Mouse (Mus musculus) liver, embryonic 11.5 days (tissue): ENCODE results near the gene Irs3. TPM values are rescaled to one million over a fixed set of nuclear protein-coding genes. Genes with fewer than 3 reads are reported as not detected.

Experiments
- ATAC-seq: fragments of 200-750 bp; cut with Nextera tagmentation; replicated peaks from 2 replicates; pipeline ENCODE4 v1.8.0; 2017; ENCODE audit warnings: moderate number of reproducible peaks, mild to moderate bottlenecking, moderate TSS enrichment, moderate library complexity; ENCODE audit not compliant: low FRiP score
- DNase-seq: peaks from one replicate; pipeline ENCODE4 v3.0.0-alpha.2; 2017; ENCODE audit warnings: low spot score
- H3K27ac ChIP-seq: fragments of 300-500 bp; sonication (generic); 2 replicates; pipeline ENCODE4 v1.5.1; 2014; ENCODE audit warnings: mild to moderate bottlenecking, low read depth, low read length, control low read depth
- H3K27me3 ChIP-seq: fragments of 300-500 bp; sonication (generic); replicated peaks from 2 replicates; pipeline ENCODE4 v1.6.1; 2014; ENCODE audit warnings: low read length, mixed read lengths; ENCODE audit not compliant: control insufficient read depth, insufficient read depth
- H3K36me3 ChIP-seq: fragments of 300-500 bp; sonication (generic); 2 replicates; pipeline ENCODE4 v1.6.1; 2014; ENCODE audit warnings: mild to moderate bottlenecking, low read length, moderate library complexity, mixed read lengths; ENCODE audit not compliant: control insufficient read depth, insufficient read depth
- H3K4me1 ChIP-seq: fragments of 300-500 bp; sonication (generic); replicated peaks from 2 replicates; pipeline ENCODE4 v1.6.1; 2014; ENCODE audit warnings: low read length, mixed read lengths; ENCODE audit not compliant: control insufficient read depth, insufficient read depth
- H3K4me2 ChIP-seq: fragments of 300-500 bp; sonication (generic); 2 replicates; pipeline ENCODE4 v1.6.1; 2014; ENCODE audit warnings: mild to moderate bottlenecking, control low read depth, moderate library complexity
- H3K4me3 ChIP-seq: fragments of 300-500 bp; sonication (generic); 2 replicates; pipeline ENCODE4 v1.5.1; 2014; ENCODE audit warnings: low read depth, low read length, control low read depth
- H3K9ac ChIP-seq: fragments of 300-500 bp; sonication (generic); 2 replicates; pipeline ENCODE4 v1.6.1; 2014; ENCODE audit warnings: low read depth, low read length, control low read depth
- H3K9me3 ChIP-seq: fragments of 300-500 bp; sonication (generic); 2 replicates; pipeline ENCODE4 v1.6.1; 2016; ENCODE audit warnings: low read length, inconsistent platforms, mixed read lengths; ENCODE audit not compliant: control insufficient read depth
- WGBS: fragments of 180-500 bp; shearing (Covaris S2); extraction: QIAGEN DNeasy Blood & Tissue Kit; methylation state at CpG from one replicate; pipeline ENCODE4 v1.1.7; 2014; 5-methylcytosine and 5-hydroxymethylcytosine counted together
- polyA plus RNA-seq: library from polyadenylated mRNA; unstranded; fragments of >200 nt; fragmentation: Nextera tagmentation; extraction: Ambion mirVana; gene quantifications from 2 replicates; pipeline ENCODE4 v1.2.1, GENCODE M21; 2014

Gene Irs3
- polyA plus RNA-seq, 1 experiment from 2014 or later = 0.49 TPM

DNA sequence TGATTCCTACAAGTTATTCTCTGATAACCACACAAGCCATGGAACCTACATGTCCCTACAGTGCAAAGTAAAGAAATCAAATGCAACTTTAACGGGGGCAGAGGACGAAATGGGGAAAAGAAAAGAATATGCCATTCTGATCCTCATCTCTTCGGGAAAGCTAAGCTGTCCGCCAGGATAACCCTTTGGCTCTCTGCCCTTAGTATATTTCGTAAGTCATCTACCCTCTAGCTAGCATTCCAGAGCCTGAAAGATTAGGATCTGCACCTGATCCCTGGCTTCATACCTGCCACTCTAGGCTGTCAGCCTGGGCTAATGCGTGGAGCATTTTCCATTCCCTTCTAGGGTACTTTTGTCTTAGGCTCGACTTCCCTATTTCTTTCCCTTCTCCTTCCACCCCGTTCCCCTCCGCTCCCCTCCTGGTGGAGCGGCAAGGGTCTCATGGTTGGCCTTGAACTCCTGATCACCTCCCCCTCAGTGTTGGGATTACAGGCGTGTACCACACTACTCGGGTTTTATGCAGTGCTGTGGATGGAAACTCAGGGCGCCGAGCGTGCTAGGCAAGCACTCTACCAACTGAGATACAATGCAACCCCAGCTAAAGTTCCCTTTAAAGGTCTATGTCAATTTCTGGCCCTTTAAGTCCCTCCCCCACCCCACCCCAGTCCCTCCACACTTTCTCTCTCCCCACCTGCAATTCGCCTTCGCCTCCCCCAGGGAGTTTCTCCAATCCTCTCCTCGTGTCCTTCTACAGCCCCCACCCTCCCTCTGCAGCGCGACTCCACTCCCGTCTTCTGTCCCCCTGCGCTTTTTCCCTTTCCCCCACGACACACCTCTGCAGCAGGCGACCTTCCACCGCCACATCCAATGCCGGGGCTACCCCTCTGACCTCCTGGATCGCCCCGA lies 38.1 kb upstream of the Irs3 start:
- Histone ChIP-seq H3K27me3 (no peaks in the 10 kb centered on the region), H3K27ac (peak overlapping the region; percentile 70), H3K9ac (peak overlapping the region; percentile 78), H3K4me3 (peak overlapping the region; percentile 73), H3K4me2 (peak overlapping the region; percentile 96), H3K4me1 (peaks cover 39% of the 10 kb centered on the region), H3K36me3 (peaks cover 11% of the 10 kb centered on the region), H3K9me3 (no peaks in the 10 kb centered on the region)
- no peak for ATAC-seq
- 10% methylated on average over 28 of the region's 28 CpGs for WGBS
- DNase-seq = peak; percentile 51

DNA sequence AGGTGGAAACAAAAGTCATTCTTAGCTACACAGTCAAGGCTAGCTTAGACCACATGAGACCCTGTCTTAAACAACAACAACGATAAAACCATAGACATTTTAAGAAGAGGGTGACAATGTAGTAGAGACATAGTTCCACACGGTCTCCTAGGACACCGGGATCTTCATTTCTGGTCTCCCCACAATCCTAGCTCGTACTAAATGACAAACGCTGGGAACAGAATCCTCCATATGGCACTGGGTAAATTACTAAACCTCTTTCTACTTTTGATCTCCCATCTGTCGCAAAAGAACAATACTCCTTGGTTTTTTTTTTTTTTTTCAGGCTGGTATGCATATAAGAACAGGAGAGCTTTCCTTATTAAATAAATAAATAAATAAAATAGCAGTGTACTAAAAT lies 37.0 kb upstream of the Irs3 start:
- 91% methylated on average over 6 of the region's 6 CpGs for WGBS
- Histone ChIP-seq H3K9ac (no peak overlapping the region; the same call in 1 of the 2 replicates), H3K36me3 (peaks cover 12% of the 10 kb centered on the region), H3K4me3 (peak overlapping the region; percentile 73), H3K27me3 (no peaks in the 10 kb centered on the region), H3K27ac (no peak overlapping the region), H3K9me3 (no peaks in the 10 kb centered on the region), H3K4me1 (peaks cover 39% of the 10 kb centered on the region), H3K4me2 (peak overlapping the region; percentile 96)
- DNase-seq (no peak), ATAC-seq (no peak)

DNA sequence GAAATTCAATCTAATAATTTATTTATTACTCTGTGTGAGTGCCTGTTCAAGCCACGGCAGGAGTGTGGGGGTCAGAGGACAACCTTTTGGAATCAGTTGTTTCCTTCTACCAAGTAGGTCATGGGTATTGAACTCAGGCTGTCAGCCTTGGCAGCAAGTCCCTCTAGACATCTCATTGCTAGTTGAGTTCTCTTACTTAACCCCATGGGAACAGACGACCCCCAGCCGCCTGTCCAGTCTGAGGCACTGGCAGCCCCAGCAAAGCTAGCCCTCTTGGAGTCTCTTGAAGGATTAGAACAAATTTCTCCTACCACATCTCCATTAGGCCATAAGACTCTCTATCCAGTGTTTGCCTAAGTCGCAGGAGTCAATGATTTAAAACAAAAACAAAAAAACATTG lies 34.2 kb upstream of the Irs3 start:
- Histone ChIP-seq H3K27ac (no peak overlapping the region), H3K27me3 (no peaks in the 10 kb centered on the region), H3K9me3 (no peaks in the 10 kb centered on the region), H3K4me3 (no peak overlapping the region), H3K36me3 (peaks cover 18% of the 10 kb centered on the region), H3K9ac (no peak overlapping the region), H3K4me2 (no peak overlapping the region), H3K4me1 (peaks cover 21% of the 10 kb centered on the region)
- no peak for ATAC-seq
- 88% methylated on average over 4 of the region's 4 CpGs for WGBS
- no peak for DNase-seq

DNA sequence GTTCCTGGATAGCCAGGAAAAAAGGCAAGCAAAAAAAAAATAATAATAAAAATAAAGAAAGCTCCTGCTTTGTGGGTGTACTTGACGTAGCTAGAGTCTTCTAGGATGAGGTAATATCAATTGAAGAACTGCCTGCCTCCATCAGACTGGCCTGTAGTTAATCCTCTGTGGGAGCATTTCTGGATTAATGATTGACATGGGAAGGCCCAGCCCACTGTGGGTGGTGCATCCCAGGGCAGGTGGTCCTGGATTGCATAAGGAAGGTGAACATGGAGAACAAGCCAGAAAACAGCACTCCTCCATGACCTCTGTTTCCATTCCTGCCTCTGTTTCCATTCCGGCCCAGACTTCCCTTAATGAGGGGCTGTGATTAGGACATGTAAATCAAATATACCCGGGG lies 33.2 kb upstream of the Irs3 start:
- Histone ChIP-seq H3K4me1 (peaks cover 27% of the 10 kb centered on the region), H3K4me2 (no peak overlapping the region), H3K36me3 (peaks cover 18% of the 10 kb centered on the region), H3K27ac (no peak overlapping the region), H3K27me3 (no peaks in the 10 kb centered on the region), H3K9ac (no peak overlapping the region), H3K4me3 (no peak overlapping the region), H3K9me3 (no peaks in the 10 kb centered on the region)
- DNase-seq (no peak), ATAC-seq (no peak)
- WGBS = 84% methylated on average over 3 of the region's 3 CpGs

DNA sequence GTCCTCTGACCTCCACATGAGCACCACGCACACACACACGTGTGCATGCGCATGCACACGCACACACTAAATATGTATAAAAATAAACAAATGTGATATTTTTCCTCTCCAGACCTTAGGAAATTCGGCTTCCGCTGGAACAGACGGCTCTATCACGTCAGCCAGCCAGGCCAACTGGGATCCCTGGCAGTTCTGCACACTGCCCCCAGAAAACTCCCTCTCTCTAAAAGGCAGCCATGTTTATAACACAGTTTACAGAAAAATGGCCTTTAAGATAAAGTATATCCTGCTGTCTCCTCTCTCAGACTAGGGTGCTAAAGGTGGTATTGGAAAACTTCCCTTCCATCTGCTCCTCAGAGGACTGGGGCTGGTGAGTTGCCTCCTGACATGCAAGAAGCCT lies 32.3 kb upstream of the Irs3 start:
- H3K27me3 ChIP-seq = no peaks in the 10 kb centered on the region
- no peak overlapping the region for H3K27ac ChIP-seq
- no peak overlapping the region for H3K4me3 ChIP-seq
- 93% methylated on average over 8 of the region's 8 CpGs for WGBS
- ATAC-seq (no peak), DNase-seq (no peak)
- H3K4me2 ChIP-seq = no peak overlapping the region
- H3K9ac ChIP-seq = no peak overlapping the region
- peaks cover 18% of the 10 kb centered on the region for H3K36me3 ChIP-seq
- H3K9me3 ChIP-seq = no peaks in the 10 kb centered on the region
- H3K4me1 ChIP-seq = peaks cover 27% of the 10 kb centered on the region

DNA sequence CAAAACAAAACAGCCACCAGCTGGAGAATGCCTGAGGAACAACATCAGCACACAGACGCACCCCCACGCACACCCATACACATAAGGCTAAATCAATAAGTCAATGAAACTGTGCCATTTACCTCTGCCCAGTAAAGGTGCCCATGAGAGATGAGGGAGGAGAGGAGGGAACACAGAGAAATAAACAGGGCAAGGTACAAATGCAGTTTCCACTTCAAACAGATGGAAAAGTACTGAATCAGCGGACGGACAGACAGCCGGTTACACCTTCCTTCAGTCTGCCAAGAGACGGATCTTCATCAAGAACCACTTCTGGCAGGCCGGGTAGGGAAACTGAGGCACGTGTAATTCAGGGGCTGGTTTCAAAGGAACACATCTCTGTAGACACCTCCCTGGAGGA lies 29.3 kb upstream of the Irs3 start:
- H3K4me1 ChIP-seq = peaks cover 30% of the 10 kb centered on the region
- no peak for DNase-seq
- 89% methylated on average over 8 of the region's 8 CpGs for WGBS
- no peak overlapping the region for H3K4me3 ChIP-seq
- no peak overlapping the region for H3K9ac ChIP-seq
- no peak overlapping the region for H3K4me2 ChIP-seq
- no peak for ATAC-seq
- peaks cover 15% of the 10 kb centered on the region for H3K36me3 ChIP-seq
- no peak overlapping the region for H3K27ac ChIP-seq
- no peaks in the 10 kb centered on the region for H3K27me3 ChIP-seq
- H3K9me3 ChIP-seq = no peaks in the 10 kb centered on the region

DNA sequence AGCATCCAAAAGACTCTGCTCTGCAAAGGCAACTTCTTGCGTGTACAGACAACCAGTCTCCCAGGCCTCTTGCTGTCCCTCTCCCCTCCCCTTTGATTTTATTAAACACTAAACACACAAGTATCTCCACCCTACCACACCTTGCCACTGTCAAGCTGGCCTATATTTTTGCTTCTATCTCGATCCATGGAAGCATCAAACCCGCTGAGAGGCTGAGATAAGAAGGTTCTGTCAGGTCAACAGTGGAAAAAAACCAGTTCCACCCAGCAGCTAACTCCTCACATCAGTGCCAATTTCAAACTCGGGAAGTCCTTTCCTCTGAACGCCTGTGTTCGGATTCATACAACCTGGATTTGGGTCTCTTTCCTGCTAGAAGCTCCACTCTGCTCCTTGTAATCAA lies 27.5 kb upstream of the Irs3 start:
- H3K4me2 ChIP-seq = peak overlapping the region; percentile 28
- H3K27me3 ChIP-seq = no peaks in the 10 kb centered on the region
- DNase-seq (no peak), ATAC-seq (peak; percentile 82)
- peak overlapping the region; percentile 6; the same call in 1 of the 2 replicates for H3K27ac ChIP-seq
- H3K4me3 ChIP-seq = no peak overlapping the region
- no peaks in the 10 kb centered on the region for H3K9me3 ChIP-seq
- 58% methylated on average over 6 of the region's 6 CpGs for WGBS
- 0 out of 2 replicates have a peak overlapping the region, but pooled peaks have one; percentile 13 for H3K9ac ChIP-seq
- peaks cover 8% of the 10 kb centered on the region for H3K36me3 ChIP-seq
- H3K4me1 ChIP-seq = peaks cover 30% of the 10 kb centered on the region

DNA sequence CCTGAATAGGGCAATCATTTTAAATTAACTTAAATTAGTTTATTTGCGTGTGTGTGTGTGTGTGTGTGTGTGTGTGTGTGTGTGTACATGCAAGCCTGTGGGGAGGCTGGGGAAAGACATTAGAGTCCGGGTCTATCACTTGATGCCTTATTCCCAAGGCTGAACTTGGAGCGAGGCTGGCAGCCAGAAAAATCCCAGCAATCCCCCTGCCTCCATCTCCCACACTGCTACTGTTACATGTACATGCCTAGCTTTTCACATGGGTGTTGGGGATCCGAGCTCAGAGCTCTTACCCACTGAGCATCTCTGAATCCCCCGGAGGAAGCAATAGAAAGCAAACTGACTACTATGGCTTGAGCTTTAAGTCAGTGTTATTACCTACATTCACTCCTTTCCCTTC lies 26.8 kb upstream of the Irs3 start:
- Histone ChIP-seq H3K36me3 (peaks cover 12% of the 10 kb centered on the region), H3K4me1 (peaks cover 30% of the 10 kb centered on the region), H3K4me3 (no peak overlapping the region), H3K27ac (peak overlapping the region; percentile 45), H3K9ac (no peak overlapping the region), H3K4me2 (peak overlapping the region; percentile 28), H3K27me3 (no peaks in the 10 kb centered on the region), H3K9me3 (no peaks in the 10 kb centered on the region)
- DNase-seq (no peak), ATAC-seq (no peak)
- WGBS = 84% methylated on average over 5 of the region's 5 CpGs
